Mouse (Mus musculus): ENCODE data around the gene Manbal.

GRCm38 (mm10) chr2:157349121-157349778 lies 18.1 kb upstream of the Manbal start:
- TF ChIP-seq CTCF (IDR thresholded peaks at IDR 0.05; ENCODE audit: borderline replicate concordance, extremely low read depth, insufficient read depth, insufficient read length) (no peak), POLR2A (IDR thresholded peaks at IDR 0.05; ENCODE audit: borderline replicate concordance, extremely low read depth, insufficient read depth, insufficient read length, poor library complexity, severe bottlenecking) (no peak)

Data from brain, embryonic 14.5 days (tissue).